Mouse (Mus musculus) adrenal gland, adult (tissue): ENCODE results near the gene Fam19a5.

ENCODE experiments used
- DNase-seq, 2 experiments: peaks; one replicate each; pipeline ENCODE4 v3.0.0; 2022 to 2023; ENCODE audit warnings: low spot score in 1 of 2; ENCODE audit not compliant: inconsistent age in 2 of 2

The Fam19a5 gene

GRCm38 (mm10) chr15:87659729-87660128, 115.6 kb downstream of the Fam19a5 start:
- DNase-seq, result peak; percentile 67 to 69

GRCm38 (mm10) chr15:87661954-87662353, 117.9 kb downstream of the Fam19a5 start:
- DNase-seq, result no peak

GRCm38 (mm10) chr15:87666041-87666750, 122.1 kb downstream of the Fam19a5 start:
- peak; percentile 78 to 83 for DNase-seq

GRCm38 (mm10) chr15:87667416-87667815, 123.3 kb downstream of the Fam19a5 start:
- no peak for DNase-seq

- DNase-seq, result no peak
These were observed 124.0 kb downstream of the Fam19a5 start for GRCm38 (mm10) chr15:87668112-87668511.

- DNase-seq, result no peak
These were observed 127.8 kb downstream of the Fam19a5 start for GRCm38 (mm10) chr15:87671929-87672328.

GRCm38 (mm10) chr15:87678711-87679110, 134.6 kb downstream of the Fam19a5 start:
- DNase-seq, result no peak

- no peak for DNase-seq
These were observed 138.3 kb downstream of the Fam19a5 start for GRCm38 (mm10) chr15:87682410-87682809.

GRCm38 (mm10) chr15:87686415-87687040, 142.4 kb downstream of the Fam19a5 start:
- no peak for DNase-seq

- DNase-seq, result no peak
These were observed 147.3 kb downstream of the Fam19a5 start for GRCm38 (mm10) chr15:87691271-87691955.

- no peak for DNase-seq
These were observed 147.9 kb downstream of the Fam19a5 start for GRCm38 (mm10) chr15:87691958-87692357.

- no peak for DNase-seq
These were observed 148.3 kb downstream of the Fam19a5 start for GRCm38 (mm10) chr15:87692394-87692793.

- DNase-seq, result no peak
These were observed 148.9 kb downstream of the Fam19a5 start for GRCm38 (mm10) chr15:87692865-87693513.

GRCm38 (mm10) chr15:87697433-87697996, 153.4 kb downstream of the Fam19a5 start:
- peak in 1 of 2 experiments; percentile 26 for DNase-seq

GRCm38 (mm10) chr15:87698562-87699320, 154.6 kb downstream of the Fam19a5 start:
- DNase-seq, result peak in 1 of 2 experiments; percentile 30

- peak in 1 of 2 experiments; percentile 55 for DNase-seq
These were observed 158.7 kb downstream of the Fam19a5 start for GRCm38 (mm10) chr15:87702821-87703220.

- no peak for DNase-seq
These were observed 159.2 kb downstream of the Fam19a5 start for GRCm38 (mm10) chr15:87703334-87703733.

- no peak for DNase-seq
These were observed 167.7 kb downstream of the Fam19a5 start for GRCm38 (mm10) chr15:87711790-87712189.

- no peak for DNase-seq
These were observed 168.1 kb downstream of the Fam19a5 start for GRCm38 (mm10) chr15:87712221-87712620.

- DNase-seq, result no peak
These were observed 171.1 kb downstream of the Fam19a5 start for GRCm38 (mm10) chr15:87715037-87715676.
